Mouse (Mus musculus): ENCODE results near the gene Gnb4.

GRCm38 (mm10) chr3:32563401-32563800, 53.0 kb downstream of the Gnb4 start:
- TF ChIP-seq MAFK (IDR thresholded peaks at IDR 0.05; ENCODE audit: insufficient read depth, low read depth, low read length): no peak
- TF ChIP-seq CHD2 (IDR thresholded peaks at IDR 0.05; ENCODE audit: low read depth, low read length): no peak
- no peak for TF ChIP-seq ZNF384 (IDR thresholded peaks at IDR 0.05; ENCODE audit: low read depth, low read length)
- no peak for TF ChIP-seq ZC3H11A (IDR thresholded peaks at IDR 0.05; ENCODE audit: borderline replicate concordance, low read depth, low read length)

All from ES-E14 (cell line).